Mouse (Mus musculus) kidney, adult 2 months (tissue): ENCODE data around the gene Vipr2. TPM values are rescaled to one million over a fixed set of nuclear protein-coding genes. Genes with fewer than 3 reads are reported as not detected.

Experiments used
- DNase-seq: peaks from one replicate; pipeline ENCODE4 v3.0.0; 2021
- H3K27ac ChIP-seq: fragments of 200-500 bp; 2 replicates; pipeline ENCODE4 v1.5.1; 2012; ENCODE audit warnings: low read depth, low read length, control low read depth, inconsistent platforms; ENCODE audit not compliant: insufficient read depth
- H3K27me3 ChIP-seq: fragments of 200-500 bp; replicated peaks from 2 replicates; pipeline ENCODE4 v1.6.1; 2012; ENCODE audit warnings: mild to moderate bottlenecking, moderate library complexity, low read length, inconsistent platforms; ENCODE audit not compliant: control insufficient read depth, insufficient read depth
- H3K36me3 ChIP-seq: fragments of 200-500 bp; 2 replicates; pipeline ENCODE4 v1.6.1; 2012; ENCODE audit warnings: mild to moderate bottlenecking, moderate library complexity, low read length, inconsistent platforms; ENCODE audit not compliant: control insufficient read depth, insufficient read depth
- H3K4me1 ChIP-seq: fragments of 200-500 bp; 2 replicates; pipeline ENCODE4 v1.6.1; 2011; ENCODE audit warnings: low read length; ENCODE audit not compliant: control insufficient read depth, insufficient read depth
- H3K4me3 ChIP-seq: fragments of 200-500 bp; 2 replicates; pipeline ENCODE4 v1.5.1; 2011; ENCODE audit warnings: mild to moderate bottlenecking, low read depth, low read length, control low read depth; ENCODE audit not compliant: insufficient read depth
- CTCF ChIP-seq: fragments of 200-500 bp; conservative IDR thresholded peaks from 2 replicates; pipeline ENCODE4 v1.5.1; 2011; ENCODE audit warnings: low read depth, mild to moderate bottlenecking, control low read depth, low read length, moderate library complexity, mixed read lengths; ENCODE audit not compliant: insufficient read depth, insufficient read length
- POLR2A ChIP-seq: fragments of 200-500 bp; IDR thresholded peaks from one replicate; pipeline ENCODE4 v1.6.1; 2011; ENCODE audit warnings: low read depth, low read length, control low read depth
- WGBS: fragments of 180-500 bp; shearing (Covaris S2); methylation state at CpG from one replicate; pipeline ENCODE4 v1.1.7; 2018; 5-methylcytosine and 5-hydroxymethylcytosine counted together
- polyA plus RNA-seq: library from polyadenylated mRNA; depleted of rRNA; stranded (reverse); fragments of >200 nt; gene quantifications from 2 replicates; pipeline ENCODE4 v1.2.3, GENCODE M21; 2012

Gene Vipr2
- polyA plus RNA-seq, 1 experiment, result 0.52 TPM

DNA sequence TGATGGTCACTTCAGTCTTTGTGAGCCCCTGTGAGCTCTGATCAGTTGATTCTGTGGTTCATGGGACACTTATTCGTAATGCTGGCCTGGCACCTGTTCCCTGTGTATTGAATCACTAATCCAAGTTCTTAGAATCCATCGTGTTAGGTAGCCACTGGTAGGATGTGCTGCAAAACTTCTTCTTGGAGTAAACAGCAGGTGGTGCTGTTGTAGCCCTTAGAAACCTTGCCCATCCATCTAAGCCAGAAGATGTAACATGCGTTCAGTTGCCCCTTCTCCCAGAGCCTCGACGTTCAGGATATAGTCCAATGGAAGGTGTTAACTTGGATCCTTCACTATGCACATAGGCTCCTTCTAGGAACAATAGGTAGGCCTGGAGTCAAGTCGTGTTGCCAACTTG is 27.8 kb upstream of the Vipr2 start:
- H3K27ac ChIP-seq, result no peak overlapping the region
- WGBS, result 65% methylated on average over 6 of the region's 6 CpGs
- no peaks in the 10 kb centered on the region for H3K27me3 ChIP-seq
- DNase-seq, result peak; percentile 24
- no peak overlapping the region for H3K4me3 ChIP-seq
- peaks cover 3% of the 10 kb centered on the region; the same call in 1 of the 2 replicates for H3K36me3 ChIP-seq
- TF ChIP-seq CTCF (peak; percentile 43), POLR2A (no peak)
- H3K4me1 ChIP-seq, result peaks cover 4% of the 10 kb centered on the region

DNA sequence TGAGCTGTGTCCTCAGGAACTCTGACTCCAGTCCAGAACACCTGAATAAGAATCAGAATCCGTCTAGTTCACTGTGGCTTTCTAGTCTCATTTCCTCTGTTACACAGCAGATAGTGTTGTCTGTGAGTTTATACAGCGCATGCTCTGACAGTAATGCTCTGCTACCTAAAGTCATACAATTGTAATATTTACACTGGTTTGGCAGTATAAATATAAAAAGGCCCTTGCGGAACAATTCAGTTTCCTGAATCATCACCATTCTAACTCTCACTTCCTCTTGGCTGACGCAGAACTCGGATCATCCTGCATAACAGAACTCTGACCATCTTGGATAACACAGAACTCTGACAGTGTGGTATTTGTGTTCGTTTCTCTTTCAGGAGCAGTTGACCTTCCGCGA is 23.2 kb upstream of the Vipr2 start:
- no peaks in the 10 kb centered on the region for H3K4me1 ChIP-seq
- no peak for DNase-seq
- peaks cover 24% of the 10 kb centered on the region for H3K36me3 ChIP-seq
- no peaks in the 10 kb centered on the region for H3K27me3 ChIP-seq
- 76% methylated on average over 8 of the region's 8 CpGs for WGBS
- no peak overlapping the region for H3K4me3 ChIP-seq
- no peak overlapping the region for H3K27ac ChIP-seq
- TF ChIP-seq CTCF (no peak), POLR2A (no peak)

DNA sequence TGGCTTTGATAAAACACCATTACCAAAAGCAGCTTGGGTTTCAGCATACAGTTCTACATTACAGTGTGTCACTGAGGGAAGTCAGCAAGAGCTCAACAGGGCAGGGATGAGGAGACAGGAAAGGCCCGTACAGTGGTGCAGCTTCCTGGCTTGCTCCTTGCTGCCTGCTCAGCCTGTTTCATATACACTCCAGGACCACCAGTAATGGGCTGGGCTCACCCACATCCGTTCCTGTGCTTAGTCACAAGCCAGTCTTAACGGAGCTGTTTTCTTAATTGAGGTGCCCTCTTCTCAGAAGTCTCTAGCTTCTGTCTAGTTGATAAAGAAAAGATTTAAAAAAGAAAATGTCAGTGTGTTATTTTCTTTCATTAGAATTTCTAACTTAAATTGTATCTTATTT is 21.4 kb upstream of the Vipr2 start:
- Histone ChIP-seq H3K4me1 (no peaks in the 10 kb centered on the region), H3K4me3 (no peak overlapping the region), H3K27ac (no peak overlapping the region), H3K36me3 (peaks cover 35% of the 10 kb centered on the region), H3K27me3 (no peaks in the 10 kb centered on the region)
- TF ChIP-seq CTCF (no peak), POLR2A (no peak)
- DNase-seq, result no peak
- 96% methylated on average over 3 of the region's 3 CpGs for WGBS

DNA sequence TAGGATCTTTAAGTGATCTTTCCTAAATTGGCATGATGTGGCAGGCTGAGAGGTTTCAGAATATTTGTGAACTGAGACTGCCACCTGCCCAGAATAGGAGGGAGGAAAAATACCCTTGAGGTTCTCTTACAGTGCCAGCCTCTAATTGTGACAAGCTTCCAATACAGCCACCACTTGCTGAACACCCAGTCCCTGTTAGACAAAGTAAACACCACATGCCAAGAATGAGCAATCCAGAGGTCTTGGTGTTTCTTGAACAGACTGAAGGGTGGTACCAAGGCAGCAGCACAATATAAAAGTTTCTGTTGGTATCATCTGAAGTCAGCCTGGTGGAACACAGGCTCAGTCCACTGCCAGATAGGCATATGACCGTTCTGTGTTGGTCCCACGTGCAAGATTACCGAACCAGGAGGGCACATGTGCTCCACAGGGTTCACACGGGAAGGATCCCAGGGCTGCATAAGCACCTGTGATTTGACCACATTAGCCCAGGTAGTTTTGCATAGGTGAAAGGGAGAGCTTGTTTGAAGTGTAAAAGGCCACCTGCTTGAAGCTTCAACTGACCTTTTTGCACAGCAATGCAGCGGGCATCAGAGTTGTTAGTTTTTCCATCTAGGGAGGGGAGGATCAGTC is 15.8 kb upstream of the Vipr2 start:
- 97% methylated on average over 5 of the region's 5 CpGs for WGBS
- Histone ChIP-seq H3K27ac (no peak overlapping the region), H3K27me3 (no peaks in the 10 kb centered on the region), H3K4me3 (no peak overlapping the region), H3K36me3 (peaks cover 28% of the 10 kb centered on the region), H3K4me1 (no peaks in the 10 kb centered on the region)
- no peak for DNase-seq
- no peak for TF ChIP-seq POLR2A
- TF ChIP-seq CTCF, result no peak

- H3K27me3 ChIP-seq, result no peaks in the 10 kb centered on the region
- TF ChIP-seq CTCF (no peak), POLR2A (no peak)
- 100% methylated on average over 2 of the region's 2 CpGs for WGBS
- H3K27ac ChIP-seq, result no peak overlapping the region
- H3K36me3 ChIP-seq, result peaks cover 23% of the 10 kb centered on the region
- DNase-seq, result no peak
- H3K4me1 ChIP-seq, result no peaks in the 10 kb centered on the region
- no peak overlapping the region for H3K4me3 ChIP-seq
Measured at GRCm38 (mm10) chr12:116062194-116062583, 15.3 kb upstream of the Vipr2 start.

- DNase-seq, result no peak
- Histone ChIP-seq H3K27me3 (no peaks in the 10 kb centered on the region), H3K36me3 (peaks cover 20% of the 10 kb centered on the region), H3K27ac (no peak overlapping the region), H3K4me1 (no peaks in the 10 kb centered on the region), H3K4me3 (no peak overlapping the region)
- 98% methylated on average over 4 of the region's 4 CpGs for WGBS
- TF ChIP-seq CTCF, result no peak
- TF ChIP-seq POLR2A, result no peak
Measured at GRCm38 (mm10) chr12:116063020-116063419, 14.5 kb upstream of the Vipr2 start.

DNA sequence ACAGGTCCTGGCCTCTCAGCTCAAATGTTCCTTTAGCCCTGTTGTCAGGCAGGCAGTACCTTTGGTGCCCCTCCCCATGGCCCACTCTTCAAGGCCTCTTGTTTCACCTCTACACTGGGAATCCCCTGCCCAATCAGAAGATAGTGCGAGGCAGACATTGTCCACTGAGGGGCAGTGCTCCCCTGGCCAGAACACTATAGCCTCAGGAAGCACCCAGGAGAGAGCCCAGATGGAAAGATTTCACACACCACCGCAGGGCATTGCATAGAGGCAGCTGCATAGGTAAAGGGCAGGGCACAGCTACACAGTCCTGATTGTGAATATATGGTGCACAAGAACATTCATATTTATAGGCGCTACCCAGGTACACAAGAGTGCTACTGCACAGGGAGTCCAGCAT is 6.5 kb upstream of the Vipr2 start:
- peak; percentile 36 for TF ChIP-seq CTCF
- no peak for TF ChIP-seq POLR2A
- Histone ChIP-seq H3K4me3 (no peak overlapping the region), H3K27ac (no peak overlapping the region), H3K4me1 (no peaks in the 10 kb centered on the region), H3K36me3 (no peaks in the 10 kb centered on the region), H3K27me3 (no peaks in the 10 kb centered on the region)
- peak; percentile 5 for DNase-seq
- WGBS, result 21% methylated on average over 3 of the region's 3 CpGs

DNA sequence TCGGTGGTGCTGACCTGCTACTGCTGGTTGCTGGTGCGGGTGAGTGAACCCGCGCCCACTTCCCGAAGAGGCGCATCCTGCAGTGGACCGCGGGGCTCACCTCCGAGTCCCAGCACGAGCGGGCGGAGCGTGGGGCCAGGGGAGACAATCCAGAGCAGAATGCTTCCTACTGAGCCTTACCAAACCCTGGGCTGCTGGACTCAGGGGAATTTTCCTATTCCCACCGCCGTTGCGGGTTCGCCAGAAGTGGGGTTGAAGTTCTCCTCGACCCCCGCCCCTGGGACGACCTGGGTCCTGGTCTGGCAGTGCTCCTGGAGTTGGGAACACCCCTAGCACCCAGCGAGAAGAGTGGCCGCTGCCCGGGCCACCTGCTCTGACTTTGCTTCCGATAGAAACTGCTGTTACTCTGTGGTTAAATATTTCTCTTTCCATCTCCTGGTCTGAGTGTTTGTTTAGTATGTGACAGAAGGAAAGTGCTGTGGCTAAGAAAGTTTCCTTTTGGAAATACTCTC is 385 bp downstream of the Vipr2 start:
- TF ChIP-seq POLR2A (no peak), CTCF (no peak)
- Histone ChIP-seq H3K4me3 (peak overlapping the region; percentile 51), H3K27ac (no peak overlapping the region), H3K4me1 (no peaks in the 10 kb centered on the region), H3K36me3 (no peaks in the 10 kb centered on the region), H3K27me3 (peaks cover 3% of the 10 kb centered on the region)
- WGBS, result 1% methylated on average over 24 of the region's 24 CpGs
- DNase-seq, result no peak
